Mouse (Mus musculus): Measurements from ENCODE around the gene Fbxl17. TPM values are rescaled to one million over a fixed set of nuclear protein-coding genes. Genes with fewer than 3 reads are reported as not detected.

Gene Fbxl17
- polyA plus RNA-seq, 1 experiment from 2014 or later: 9.0 TPM

GRCm38 (mm10) chr17:63459712-63460495 is 39.9 kb downstream of the Fbxl17 start:
- no peak for TF ChIP-seq CTCF (IDR thresholded peaks at IDR 0.05; ENCODE audit: low read depth)
- H3K9me3 ChIP-seq (ENCODE audit: low read depth, low read length): no peaks in the 10 kb centered on the region
- WGBS: 70% methylated on average over 9 of the region's 9 CpGs
- no peak overlapping the region for H3K9ac ChIP-seq
- H3K4me1 ChIP-seq (ENCODE audit: insufficient read depth): no peaks in the 10 kb centered on the region; the same call in 1 of the 2 replicates
- H3K36me3 ChIP-seq (ENCODE audit: insufficient read depth): peaks cover 10% of the 10 kb centered on the region
- no peak overlapping the region for H3K4me3 ChIP-seq (ENCODE audit: low read depth, low read length)
- no peaks in the 10 kb centered on the region for H3K27me3 ChIP-seq (ENCODE audit: insufficient read depth, low read length)
- no peak overlapping the region for H3K27ac ChIP-seq (ENCODE audit: low read depth)
- ATAC-seq (ENCODE audit: insufficient read depth): no peak
- DNase-seq: no peak
- H3K4me2 ChIP-seq: no peak overlapping the region

GRCm38 (mm10) chr17:63458052-63458451 is 41.8 kb downstream of the Fbxl17 start:
- Histone ChIP-seq H3K4me2 (no peak overlapping the region), H3K36me3 (ENCODE audit: insufficient read depth) (peaks cover 10% of the 10 kb centered on the region), H3K9ac (no peak overlapping the region), H3K27me3 (ENCODE audit: insufficient read depth, low read length) (no peaks in the 10 kb centered on the region), H3K27ac (ENCODE audit: low read depth) (no peak overlapping the region), H3K9me3 (ENCODE audit: low read depth, low read length) (no peaks in the 10 kb centered on the region), H3K4me3 (ENCODE audit: low read depth, low read length) (no peak overlapping the region), H3K4me1 (ENCODE audit: insufficient read depth) (no peaks in the 10 kb centered on the region; the same call in 1 of the 2 replicates)
- ATAC-seq (ENCODE audit: insufficient read depth) (no peak), DNase-seq (no peak)
- no peak for TF ChIP-seq CTCF (IDR thresholded peaks at IDR 0.05; ENCODE audit: low read depth)
- WGBS: 96% methylated on average over 3 of the region's 3 CpGs

- 0 out of 2 replicates have a peak, but pooled peaks cover 6% of the 10 kb centered on the region for H3K4me1 ChIP-seq (ENCODE audit: insufficient read depth)
- peaks cover 6% of the 10 kb centered on the region; the same call in 1 of the 2 replicates for H3K36me3 ChIP-seq (ENCODE audit: insufficient read depth)
- H3K4me3 ChIP-seq (ENCODE audit: low read depth, low read length): no peak overlapping the region
- no peaks in the 10 kb centered on the region for H3K9me3 ChIP-seq (ENCODE audit: low read depth, low read length)
- H3K27ac ChIP-seq (ENCODE audit: low read depth): peak overlapping the region; percentile 63; the same call in 1 of the 2 replicates
- peak overlapping the region; percentile 18; the same call in 1 of the 2 replicates for H3K4me2 ChIP-seq
- no peak for TF ChIP-seq CTCF (IDR thresholded peaks at IDR 0.05; ENCODE audit: low read depth)
- no peak overlapping the region for H3K9ac ChIP-seq
- WGBS: 45% methylated on average over 10 of the region's 10 CpGs
- H3K27me3 ChIP-seq (ENCODE audit: insufficient read depth, low read length): no peaks in the 10 kb centered on the region
- DNase-seq (peak; percentile 81), ATAC-seq (ENCODE audit: insufficient read depth) (no peak; the same call in 1 of the 2 replicates)
These were observed 48.4 kb downstream of the Fbxl17 start for GRCm38 (mm10) chr17:63451311-63452006.

GRCm38 (mm10) chr17:63447691-63448090 is 52.1 kb downstream of the Fbxl17 start:
- no peak for TF ChIP-seq CTCF (IDR thresholded peaks at IDR 0.05; ENCODE audit: low read depth)
- no peak overlapping the region for H3K4me3 ChIP-seq (ENCODE audit: low read depth, low read length)
- no peaks in the 10 kb centered on the region for H3K36me3 ChIP-seq (ENCODE audit: insufficient read depth)
- no peak overlapping the region for H3K27ac ChIP-seq (ENCODE audit: low read depth)
- DNase-seq (no peak), ATAC-seq (ENCODE audit: insufficient read depth) (no peak)
- 66% methylated on average over 10 of the region's 10 CpGs for WGBS
- H3K4me1 ChIP-seq (ENCODE audit: insufficient read depth): 0 out of 2 replicates have a peak, but pooled peaks cover 6% of the 10 kb centered on the region
- H3K4me2 ChIP-seq: no peak overlapping the region
- H3K27me3 ChIP-seq (ENCODE audit: insufficient read depth, low read length): no peaks in the 10 kb centered on the region
- H3K9ac ChIP-seq: no peak overlapping the region
- H3K9me3 ChIP-seq (ENCODE audit: low read depth, low read length): no peaks in the 10 kb centered on the region

- H3K4me1 ChIP-seq (ENCODE audit: insufficient read depth): 0 out of 2 replicates have a peak, but pooled peaks cover 6% of the 10 kb centered on the region
- no peak overlapping the region for H3K4me2 ChIP-seq
- TF ChIP-seq CTCF (IDR thresholded peaks at IDR 0.05; ENCODE audit: low read depth): no peak
- no peaks in the 10 kb centered on the region for H3K36me3 ChIP-seq (ENCODE audit: insufficient read depth)
- H3K9ac ChIP-seq: no peak overlapping the region
- 74% methylated on average over 10 of the region's 10 CpGs for WGBS
- H3K27me3 ChIP-seq (ENCODE audit: insufficient read depth, low read length): no peaks in the 10 kb centered on the region
- no peaks in the 10 kb centered on the region for H3K9me3 ChIP-seq (ENCODE audit: low read depth, low read length)
- ATAC-seq (ENCODE audit: insufficient read depth) (no peak), DNase-seq (no peak)
- no peak overlapping the region for H3K4me3 ChIP-seq (ENCODE audit: low read depth, low read length)
- no peak overlapping the region for H3K27ac ChIP-seq (ENCODE audit: low read depth)
These were observed 52.7 kb downstream of the Fbxl17 start for GRCm38 (mm10) chr17:63446971-63447679.

GRCm38 (mm10) chr17:63445212-63445611 is 54.6 kb downstream of the Fbxl17 start:
- H3K4me3 ChIP-seq (ENCODE audit: low read depth, low read length): no peak overlapping the region
- H3K9ac ChIP-seq: no peak overlapping the region
- DNase-seq: no peak
- no peaks in the 10 kb centered on the region for H3K27me3 ChIP-seq (ENCODE audit: insufficient read depth, low read length)
- H3K36me3 ChIP-seq (ENCODE audit: insufficient read depth): no peaks in the 10 kb centered on the region
- no peak for ATAC-seq (ENCODE audit: insufficient read depth)
- H3K4me1 ChIP-seq (ENCODE audit: insufficient read depth): no peaks in the 10 kb centered on the region
- WGBS: 81% methylated on average over 4 of the region's 4 CpGs
- no peak overlapping the region for H3K4me2 ChIP-seq
- H3K9me3 ChIP-seq (ENCODE audit: low read depth, low read length): no peaks in the 10 kb centered on the region
- no peak overlapping the region for H3K27ac ChIP-seq (ENCODE audit: low read depth)
- no peak for TF ChIP-seq CTCF (IDR thresholded peaks at IDR 0.05; ENCODE audit: low read depth)

Measured in lung, embryonic 14.5 days (tissue).